In the genomic region with DNA sequence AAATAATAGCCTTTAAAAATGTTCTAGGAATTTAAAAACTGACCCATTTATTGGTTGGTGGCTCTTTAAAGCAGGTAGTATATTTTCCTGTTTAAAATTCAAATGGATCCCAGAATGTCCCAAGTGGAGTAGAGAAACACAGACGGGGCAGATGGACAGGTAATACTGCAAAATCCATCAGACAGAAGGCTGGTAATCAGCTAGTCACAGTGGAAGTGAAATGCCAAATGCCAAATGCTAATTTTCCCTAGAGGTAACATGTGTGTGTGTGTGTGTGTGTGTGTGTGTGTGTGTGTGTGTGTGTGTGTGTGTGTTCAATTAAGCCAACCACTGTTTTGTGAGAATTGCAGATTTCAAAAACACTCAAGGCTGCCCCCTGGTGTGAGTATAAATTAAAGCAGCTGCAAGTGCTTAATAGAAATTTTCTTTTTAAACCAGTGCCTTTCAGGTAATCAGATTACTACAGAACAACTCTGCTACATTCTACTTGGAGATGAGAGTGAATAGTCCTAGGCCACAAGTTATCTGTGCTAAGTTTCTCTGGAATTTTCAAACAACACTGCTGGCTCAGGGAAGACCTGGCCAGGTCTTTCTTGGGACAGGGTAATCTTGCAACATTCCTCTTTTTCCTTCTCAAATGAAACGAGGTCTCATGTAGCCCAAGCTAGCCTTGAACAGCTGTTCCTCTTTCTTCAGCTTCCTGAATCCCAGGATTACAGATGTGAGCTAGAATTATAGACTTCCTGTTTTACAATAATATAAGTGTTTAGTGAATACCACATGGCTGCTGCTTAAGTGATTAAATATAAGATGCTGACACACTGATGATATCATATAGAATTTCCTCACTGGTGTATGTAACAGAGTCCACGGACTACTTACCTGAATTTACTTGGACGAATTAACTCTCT, we compare ENCODE assay signal across 9 mouse cellular contexts.
A peak's percentile ranks its signal among the peaks of the same experiment; 100 is the strongest.
DNase-seq lines count a peak whose midpoint lies in the region; ATAC-seq and TF ChIP-seq lines count a peak whose summit lies in the region.
"Had no signal": no experiment of that assay in that cellular context is flagged by ENCODE, and none has a peak within 500 bp of the region (broad histone marks: within the 10 kb centered on the region; RNA-seq: fewer than 3 reads in every experiment).

No protein-coding gene starts in this region.

- intact Hi-C loops in heart, postnatal 14 days (cut with DNase I) = loop anchor here (2.0 to 10.0 kb wide), 3 partner anchors 135 to 782 kb away; no protein-coding TSS in a partner anchor
- intact Hi-C loops in heart, postnatal 25 days (cut with DNase I) = loop anchor here (2.0 to 5.0 kb wide), 2 partner anchors 173 to 782 kb away; no protein-coding TSS in a partner anchor

- H3K36me3 ChIP-seq in stomach, postnatal 0 days (ENCODE audit: control insufficient read depth, insufficient read depth, low read length) = no peaks in the 10 kb centered on the region
- H3K36me3 ChIP-seq: liver, embryonic 13.5 days had no signal

- H3K9ac ChIP-seq in stomach, postnatal 0 days (ENCODE audit: low read length) = no peak overlapping the region
- H3K9ac ChIP-seq: liver, embryonic 13.5 days had no signal

- 42% methylated on average over 4 of the region's 4 CpGs for WGBS in stomach, postnatal 0 days

- H3K4me3 ChIP-seq in stomach, postnatal 0 days (ENCODE audit: low read depth, low read length) = no peak overlapping the region
- H3K4me3 ChIP-seq: liver, embryonic 13.5 days had no signal

- TF ChIP-seq CTCF in stomach, postnatal 0 days (IDR thresholded peaks at IDR 0.05; ENCODE audit: low read depth) = peak; percentile 71

- no peak for ATAC-seq in stomach, postnatal 0 days (ENCODE audit: low FRiP score, low TSS enrichment)
- no peak for ATAC-seq in erythroid progenitor cell, adult 5-6 weeks (replicated peaks; ENCODE audit: low FRiP score, poor library complexity, severe bottlenecking)

- TF ChIP-seq EP300 in stomach, postnatal 0 days (optimal IDR thresholded peaks at IDR 0.05) = no peak

- no peaks in the 10 kb centered on the region for H3K27me3 ChIP-seq in stomach, postnatal 0 days (ENCODE audit: control insufficient read depth, insufficient read depth, low read length)
- H3K27me3 ChIP-seq: liver, embryonic 13.5 days had no signal

- peak; percentile 13 to 43 for DNase-seq in heart, postnatal 14 days
- DNase-seq in heart, postnatal 25 days (ENCODE audit: low spot score) = no peak
- peak; percentile 52 to 62 for DNase-seq in right cerebral cortex, adult 2 months (ENCODE audit: low spot score in 2 of 2)
- no peak for DNase-seq in right cerebral cortex, postnatal 25 days
- peak; percentile 45 for DNase-seq in embryo, embryonic 9.5 days (ENCODE audit: extremely low spot score)
- DNase-seq in kidney, postnatal 25 days = peak; percentile 31 to 57
- DNase-seq in stomach, postnatal 0 days (ENCODE audit: low spot score) = peak; percentile 29
- DNase-seq: liver, embryonic 13.5 days had no signal

- no peaks in the 10 kb centered on the region for H3K9me3 ChIP-seq in stomach, postnatal 0 days (ENCODE audit: control insufficient read depth, low read length)
- H3K9me3 ChIP-seq: liver, embryonic 13.5 days had no signal

- no peak overlapping the region for H3K4me2 ChIP-seq in stomach, postnatal 0 days (replicated peaks; ENCODE audit: low read depth)
- H3K4me2 ChIP-seq: liver, embryonic 13.5 days had no signal

- H3K4me1 ChIP-seq in stomach, postnatal 0 days (replicated peaks; ENCODE audit: control insufficient read depth, insufficient read depth) = no peaks in the 10 kb centered on the region
- H3K4me1 ChIP-seq: liver, embryonic 13.5 days had no signal

- H3K27ac ChIP-seq in stomach, postnatal 0 days (replicated peaks) = no peak overlapping the region
- H3K27ac ChIP-seq: liver, embryonic 13.5 days had no signal

Comparison
In these comparisons a context has a peak if more than half of its experiments do, and no peak if none do; other contexts are left out.
1. DNase-seq: peak in heart, postnatal 14 days (2 of 2), right cerebral cortex, adult 2 months (2 of 2), embryo, embryonic 9.5 days (single experiment), kidney, postnatal 25 days (2 of 2) and stomach, postnatal 0 days (single experiment); none in heart, postnatal 25 days (single experiment) and right cerebral cortex, postnatal 25 days (single experiment).